Mouse (Mus musculus) hindbrain, embryonic 12.5 days (tissue): ENCODE data around the gene Tbx15. TPM values are rescaled to one million over a fixed set of nuclear protein-coding genes. Genes with fewer than 3 reads are reported as not detected.
"Not testable (repeated sequence)": the region's sequence is repeated elsewhere in the genome, so short reads cannot be mapped to it uniquely, and the experiment has no call there.

ENCODE experiments used
- ATAC-seq: fragments of 200-750 bp; cut with Nextera tagmentation; 2 replicates; pipeline ENCODE4 v1.8.0; 2017; ENCODE audit warnings: moderate TSS enrichment; ENCODE audit not compliant: low FRiP score
- H3K27ac ChIP-seq: fragments of 300-500 bp; sonication (generic); 2 replicates; pipeline ENCODE4 v1.5.1; 2016; ENCODE audit warnings: mild to moderate bottlenecking
- H3K27me3 ChIP-seq: fragments of 300-500 bp; sonication (generic); 2 replicates; pipeline ENCODE4 v1.6.1; 2016; ENCODE audit warnings: mild to moderate bottlenecking
- H3K36me3 ChIP-seq: fragments of 300-500 bp; sonication (generic); 2 replicates; pipeline ENCODE4 v1.6.1; 2016; ENCODE audit warnings: mild to moderate bottlenecking
- H3K4me1 ChIP-seq: fragments of 300-500 bp; sonication (generic); 2 replicates; pipeline ENCODE4 v1.6.1; 2016
- H3K4me2 ChIP-seq: fragments of 300-500 bp; sonication (generic); replicated peaks from 2 replicates; pipeline ENCODE4 v1.6.1; 2016; ENCODE audit warnings: mild to moderate bottlenecking
- H3K4me3 ChIP-seq: fragments of 300-500 bp; sonication (generic); 2 replicates; pipeline ENCODE4 v1.5.1; 2016; ENCODE audit warnings: mild to moderate bottlenecking
- H3K9ac ChIP-seq: fragments of 300-500 bp; sonication (generic); 2 replicates; pipeline ENCODE4 v1.6.1; 2016; ENCODE audit warnings: mild to moderate bottlenecking, moderate library complexity
- H3K9me3 ChIP-seq: fragments of 300-500 bp; sonication (generic); replicated peaks from 2 replicates; pipeline ENCODE4 v1.6.1; 2016; ENCODE audit warnings: mild to moderate bottlenecking
- WGBS: fragments of 180-500 bp; shearing (Covaris S2); methylation state at CpG from one replicate; pipeline ENCODE4 v1.1.7; 2016; 5-methylcytosine and 5-hydroxymethylcytosine counted together
- polyA plus RNA-seq: library from polyadenylated mRNA; unstranded; fragments of >200 nt; fragmentation: Nextera tagmentation; extraction: Ambion mirVana; gene quantifications from 2 replicates; pipeline ENCODE4 v1.2.1, GENCODE M21; 2016

Tbx15 gene
- polyA plus RNA-seq, 1 experiment from 2014 or later, result 9.3 TPM

GRCm38 (mm10) chr3:99294209-99294608 is 54.0 kb downstream of the Tbx15 start:
- not testable (repeated sequence) for H3K9ac ChIP-seq, H3K36me3 ChIP-seq, H3K4me1 ChIP-seq, H3K27me3 ChIP-seq, ATAC-seq, H3K9me3 ChIP-seq, H3K4me3 ChIP-seq, H3K4me2 ChIP-seq, H3K27ac ChIP-seq
- 84% methylated on average over 1 of the region's 1 CpGs for WGBS

DNA sequence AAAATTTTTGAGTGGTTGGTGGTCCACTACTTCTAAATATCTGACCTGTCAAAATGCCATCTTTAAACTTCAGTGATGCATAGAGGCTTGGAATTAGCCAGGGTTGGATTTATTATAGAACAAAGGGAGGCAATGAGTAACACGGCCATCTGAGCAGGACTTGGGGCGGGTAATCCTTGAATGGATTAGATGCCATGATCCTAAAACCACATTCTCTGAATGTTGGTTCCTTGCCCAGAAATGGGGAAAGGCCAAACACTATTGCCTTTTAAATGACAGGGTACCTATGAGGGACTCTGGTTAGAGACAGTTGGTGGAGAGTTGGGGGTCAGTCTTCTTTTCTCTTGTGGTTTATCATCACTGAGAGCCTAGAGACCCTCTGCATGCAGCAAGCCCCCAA is 55.1 kb downstream of the Tbx15 start:
- WGBS, result 66% methylated on average over 2 of the region's 2 CpGs
- Histone ChIP-seq H3K4me2 (no peak overlapping the region), H3K27ac (no peak overlapping the region), H3K9me3 (no peaks in the 10 kb centered on the region), H3K4me3 (no peak overlapping the region), H3K9ac (no peak overlapping the region), H3K27me3 (no peaks in the 10 kb centered on the region), H3K4me1 (0 out of 2 replicates have a peak, but pooled peaks cover under 1% of the 10 kb centered on the region), H3K36me3 (no peaks in the 10 kb centered on the region)
- no peak for ATAC-seq

DNA sequence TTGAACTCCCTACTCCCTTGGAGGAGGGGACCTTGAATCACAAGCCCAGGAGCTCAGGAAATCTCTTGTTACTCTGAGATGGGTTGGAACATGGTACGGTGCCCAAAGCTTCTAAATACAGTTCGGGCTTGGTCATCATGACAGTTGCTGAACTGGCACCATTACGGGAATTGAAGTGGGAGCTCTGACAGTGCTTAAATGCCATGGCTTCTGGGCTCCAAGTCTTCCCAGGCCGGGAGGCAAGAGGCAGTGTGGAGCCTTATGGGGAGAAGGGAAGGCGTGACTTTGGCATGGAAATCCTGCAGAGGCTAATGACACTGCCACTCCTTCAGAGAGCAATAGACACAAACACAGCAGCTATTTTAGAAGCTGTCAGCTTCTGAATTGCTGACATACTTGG is 56.0 kb downstream of the Tbx15 start:
- ATAC-seq, result no peak
- no peak overlapping the region for H3K4me3 ChIP-seq
- H3K4me2 ChIP-seq, result no peak overlapping the region
- H3K9me3 ChIP-seq, result no peaks in the 10 kb centered on the region
- H3K27me3 ChIP-seq, result no peaks in the 10 kb centered on the region
- no peaks in the 10 kb centered on the region for H3K36me3 ChIP-seq
- H3K9ac ChIP-seq, result no peak overlapping the region
- WGBS, result 85% methylated on average over 5 of the region's 5 CpGs
- no peaks in the 10 kb centered on the region for H3K4me1 ChIP-seq
- no peak overlapping the region for H3K27ac ChIP-seq

- 86% methylated on average over 2 of the region's 2 CpGs for WGBS
- H3K4me2 ChIP-seq, result no peak overlapping the region
Measured at GRCm38 (mm10) chr3:99300846-99301245, 60.7 kb downstream of the Tbx15 start.

GRCm38 (mm10) chr3:99310877-99311276 is 70.7 kb downstream of the Tbx15 start:
- no peak for ATAC-seq

More at GRCm38 (mm10) chr3:99300846-99301245, 60.7 kb downstream of the Tbx15 start:
- no peak overlapping the region for H3K9ac ChIP-seq
- H3K27ac ChIP-seq, result no peak overlapping the region
- H3K27me3 ChIP-seq, result no peaks in the 10 kb centered on the region
- H3K36me3 ChIP-seq, result no peaks in the 10 kb centered on the region
- ATAC-seq, result no peak
- H3K4me3 ChIP-seq, result no peak overlapping the region
- H3K9me3 ChIP-seq, result no peaks in the 10 kb centered on the region
- H3K4me1 ChIP-seq, result no peaks in the 10 kb centered on the region

GRCm38 (mm10) chr3:99311943-99312635 is 71.9 kb downstream of the Tbx15 start:
- 53% methylated on average over 7 of the region's 7 CpGs for WGBS
- no peaks in the 10 kb centered on the region for H3K4me1 ChIP-seq
- H3K9me3 ChIP-seq, result no peaks in the 10 kb centered on the region
- H3K27me3 ChIP-seq, result no peaks in the 10 kb centered on the region
- no peak overlapping the region for H3K4me3 ChIP-seq
- no peak for ATAC-seq
- no peak overlapping the region for H3K27ac ChIP-seq
- no peak overlapping the region for H3K4me2 ChIP-seq
- no peaks in the 10 kb centered on the region for H3K36me3 ChIP-seq
- H3K9ac ChIP-seq, result no peak overlapping the region

More at GRCm38 (mm10) chr3:99310877-99311276, 70.7 kb downstream of the Tbx15 start:
- no peaks in the 10 kb centered on the region for H3K27me3 ChIP-seq
- H3K27ac ChIP-seq, result no peak overlapping the region
- no peak overlapping the region for H3K9ac ChIP-seq
- no peaks in the 10 kb centered on the region for H3K36me3 ChIP-seq
- no peak overlapping the region for H3K4me2 ChIP-seq
- no peaks in the 10 kb centered on the region for H3K9me3 ChIP-seq
- WGBS, result 67% methylated on average over 2 of the region's 2 CpGs
- H3K4me3 ChIP-seq, result no peak overlapping the region
- no peaks in the 10 kb centered on the region for H3K4me1 ChIP-seq

DNA sequence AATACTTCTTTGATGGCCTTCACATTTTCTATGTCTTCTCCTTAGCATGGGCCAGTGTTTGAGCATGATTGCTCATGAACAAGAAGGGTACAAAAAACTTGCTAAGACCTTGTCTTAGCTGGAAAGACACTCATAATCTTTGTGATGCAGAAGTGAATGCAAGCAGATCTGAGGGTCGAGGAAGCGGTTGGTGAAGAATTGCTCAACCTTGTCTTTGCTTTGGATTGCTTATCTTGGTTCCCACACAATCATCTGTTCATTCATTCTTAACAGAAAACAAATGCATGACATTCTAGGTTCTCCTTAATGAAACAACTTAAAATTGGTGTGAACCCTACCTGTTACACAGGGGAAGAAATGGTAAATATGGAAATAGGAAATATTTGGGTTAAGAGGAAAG is 82.2 kb downstream of the Tbx15 start:
- no peaks in the 10 kb centered on the region for H3K4me1 ChIP-seq
- no peaks in the 10 kb centered on the region for H3K9me3 ChIP-seq
- H3K36me3 ChIP-seq, result no peaks in the 10 kb centered on the region
- WGBS, result 90% methylated on average over 2 of the region's 2 CpGs
- H3K27me3 ChIP-seq, result no peaks in the 10 kb centered on the region
- no peak for ATAC-seq
- H3K9ac ChIP-seq, result no peak overlapping the region
- H3K4me3 ChIP-seq, result no peak overlapping the region
- H3K27ac ChIP-seq, result no peak overlapping the region
- no peak overlapping the region for H3K4me2 ChIP-seq

GRCm38 (mm10) chr3:99329316-99329715 is 89.1 kb downstream of the Tbx15 start:
- H3K4me3 ChIP-seq, result no peak overlapping the region
- ATAC-seq, result no peak
- H3K9ac ChIP-seq, result no peak overlapping the region
- no peaks in the 10 kb centered on the region for H3K4me1 ChIP-seq
- no peaks in the 10 kb centered on the region for H3K36me3 ChIP-seq
- 87% methylated on average over 5 of the region's 5 CpGs for WGBS
- H3K27me3 ChIP-seq, result no peaks in the 10 kb centered on the region
- no peaks in the 10 kb centered on the region for H3K9me3 ChIP-seq
- H3K4me2 ChIP-seq, result no peak overlapping the region
- H3K27ac ChIP-seq, result no peak overlapping the region

DNA sequence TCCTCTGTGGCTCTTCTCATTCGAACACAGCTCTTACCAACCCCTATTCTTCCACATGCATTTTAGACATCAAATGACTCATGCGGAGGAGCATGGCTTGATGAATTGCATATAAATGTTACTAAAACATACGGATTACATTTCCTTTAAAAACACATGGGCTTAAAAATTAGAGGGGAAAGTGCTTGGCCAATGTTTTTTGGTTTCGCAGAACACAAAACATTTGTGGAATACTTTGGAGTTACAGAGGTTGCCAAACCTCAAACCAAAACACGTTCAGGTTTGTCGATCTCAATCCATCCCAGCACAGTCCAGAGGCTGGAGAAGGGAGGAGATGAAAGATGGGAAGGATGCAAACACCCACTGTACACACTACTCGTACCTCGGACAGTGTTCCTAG is 90.9 kb downstream of the Tbx15 start:
- WGBS, result 90% methylated on average over 8 of the region's 8 CpGs
- Histone ChIP-seq H3K4me1 (no peaks in the 10 kb centered on the region), H3K9me3 (no peaks in the 10 kb centered on the region), H3K9ac (no peak overlapping the region), H3K4me2 (no peak overlapping the region), H3K36me3 (no peaks in the 10 kb centered on the region), H3K4me3 (no peak overlapping the region), H3K27ac (no peak overlapping the region), H3K27me3 (no peaks in the 10 kb centered on the region)
- no peak for ATAC-seq

- no peaks in the 10 kb centered on the region for H3K27me3 ChIP-seq
- H3K4me1 ChIP-seq, result no peaks in the 10 kb centered on the region
- WGBS, result 61% methylated on average over 2 of the region's 2 CpGs
- H3K9ac ChIP-seq, result no peak overlapping the region
- H3K27ac ChIP-seq, result no peak overlapping the region
- H3K9me3 ChIP-seq, result no peaks in the 10 kb centered on the region
- ATAC-seq, result no peak
- H3K4me3 ChIP-seq, result no peak overlapping the region
- H3K4me2 ChIP-seq, result no peak overlapping the region
- H3K36me3 ChIP-seq, result no peaks in the 10 kb centered on the region
Measured at GRCm38 (mm10) chr3:99336866-99337265, 96.7 kb downstream of the Tbx15 start.

- H3K9me3 ChIP-seq, result no peaks in the 10 kb centered on the region; the same call in 1 of the 2 replicates
- no peak for ATAC-seq
- no peak overlapping the region for H3K27ac ChIP-seq
- H3K4me1 ChIP-seq, result no peaks in the 10 kb centered on the region
- H3K36me3 ChIP-seq, result no peaks in the 10 kb centered on the region
- H3K9ac ChIP-seq, result no peak overlapping the region
- WGBS, result 88% methylated on average over 1 of the region's 1 CpGs
- H3K4me2 ChIP-seq, result no peak overlapping the region
- no peaks in the 10 kb centered on the region for H3K27me3 ChIP-seq
- no peak overlapping the region for H3K4me3 ChIP-seq
Measured at GRCm38 (mm10) chr3:99338756-99339155, 98.6 kb downstream of the Tbx15 start.

DNA sequence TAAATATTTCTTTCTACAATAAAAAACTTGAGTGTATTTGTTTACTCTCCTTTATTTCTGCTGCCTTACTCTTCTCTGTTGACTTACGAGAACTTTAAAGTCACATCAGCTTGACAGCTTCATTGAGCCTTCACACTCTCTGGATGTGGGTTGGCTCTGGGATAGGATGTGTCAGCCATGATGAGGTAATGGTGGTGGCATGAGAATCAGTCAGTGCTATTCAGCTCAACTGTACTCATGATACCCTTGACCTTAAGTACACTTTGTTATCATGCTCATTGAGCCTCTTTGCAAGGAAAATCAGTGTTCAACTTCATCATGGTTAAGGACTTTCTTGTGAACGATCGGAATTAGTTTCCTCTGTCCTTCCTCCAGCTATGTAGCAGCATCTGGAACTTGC is 99.8 kb downstream of the Tbx15 start:
- Histone ChIP-seq H3K4me2 (no peak overlapping the region), H3K9ac (no peak overlapping the region), H3K4me1 (no peaks in the 10 kb centered on the region), H3K36me3 (no peaks in the 10 kb centered on the region), H3K27me3 (no peaks in the 10 kb centered on the region), H3K9me3 (no peaks in the 10 kb centered on the region; the same call in 1 of the 2 replicates), H3K4me3 (no peak overlapping the region), H3K27ac (no peak overlapping the region)
- ATAC-seq, result no peak
- WGBS, result 91% methylated on average over 3 of the region's 3 CpGs

- WGBS, result 89% methylated on average over 2 of the region's 2 CpGs
- no peaks in the 10 kb centered on the region for H3K4me1 ChIP-seq
- H3K4me2 ChIP-seq, result no peak overlapping the region
- no peaks in the 10 kb centered on the region for H3K36me3 ChIP-seq
- no peaks in the 10 kb centered on the region for H3K27me3 ChIP-seq
- no peak for ATAC-seq
- H3K27ac ChIP-seq, result no peak overlapping the region
- H3K9ac ChIP-seq, result no peak overlapping the region
- H3K9me3 ChIP-seq, result no peaks in the 10 kb centered on the region
- no peak overlapping the region for H3K4me3 ChIP-seq
Measured at GRCm38 (mm10) chr3:99379616-99380250, 139.6 kb downstream of the Tbx15 start.
